Mouse (Mus musculus) lung, postnatal 0 days (tissue): ENCODE data around the gene Smg9. TPM values are rescaled to one million over a fixed set of nuclear protein-coding genes. Genes with fewer than 3 reads are reported as not detected.

Experiments used
- ATAC-seq: fragments of 200-750 bp; cut with Nextera tagmentation; 2 replicates; pipeline ENCODE4 v1.8.0; 2017; ENCODE audit warnings: moderate library complexity
- DNase-seq: peaks from one replicate; pipeline ENCODE4 v3.0.0-alpha.2; 2016; ENCODE audit warnings: low spot score
- H3K27ac ChIP-seq: fragments of 300-500 bp; sonication (generic); 2 replicates; pipeline ENCODE4 v1.5.1; 2014; ENCODE audit warnings: antibody characterized with exemption, mild to moderate bottlenecking, low read length, mixed read lengths
- H3K27me3 ChIP-seq: fragments of 300-500 bp; sonication (generic); replicated peaks from 2 replicates; pipeline ENCODE4 v1.6.1; 2014; ENCODE audit warnings: low read length, mixed read lengths; ENCODE audit not compliant: insufficient read depth
- H3K36me3 ChIP-seq: fragments of 300-500 bp; sonication (generic); 2 replicates; pipeline ENCODE4 v1.6.1; 2014; ENCODE audit warnings: low read length, mixed read lengths; ENCODE audit not compliant: insufficient read depth
- H3K4me1 ChIP-seq: fragments of 300-500 bp; sonication (generic); 2 replicates; pipeline ENCODE4 v1.6.1; 2014; ENCODE audit warnings: antibody characterized with exemption, low read depth, low read length, mixed read lengths; ENCODE audit not compliant: insufficient read depth
- H3K4me2 ChIP-seq: fragments of 300-500 bp; sonication (generic); replicated peaks from 2 replicates; pipeline ENCODE4 v1.6.1; 2014; ENCODE audit warnings: low read depth, mild to moderate bottlenecking, low read length, moderate library complexity, mixed read lengths
- H3K4me3 ChIP-seq: fragments of 300-500 bp; sonication (generic); 2 replicates; pipeline ENCODE4 v1.5.1; 2014; ENCODE audit warnings: low read depth, low read length
- H3K9ac ChIP-seq: fragments of 300-500 bp; sonication (generic); replicated peaks from 2 replicates; pipeline ENCODE4 v1.6.1; 2014; ENCODE audit warnings: low read depth, mild to moderate bottlenecking
- H3K9me3 ChIP-seq: fragments of 300-500 bp; sonication (generic); 2 replicates; pipeline ENCODE4 v1.6.1; 2016; ENCODE audit warnings: low read length, mixed read lengths
- CTCF ChIP-seq: IDR thresholded peaks from 2 replicates; pipeline ENCODE4 v1.5.1; 2016; ENCODE audit warnings: antibody characterized with exemption, mild to moderate bottlenecking
- EP300 ChIP-seq: IDR thresholded peaks from 2 replicates; pipeline ENCODE4 v1.6.1; 2016; ENCODE audit warnings: antibody characterized with exemption, mild to moderate bottlenecking, control low read depth
- WGBS: fragments of 180-500 bp; shearing (Covaris S2); extraction: QIAGEN DNeasy Blood & Tissue Kit; methylation state at CpG from one replicate; pipeline ENCODE4 v1.1.7; 2014; 5-methylcytosine and 5-hydroxymethylcytosine counted together
- polyA plus RNA-seq: library from polyadenylated mRNA; unstranded; fragments of >200 nt; fragmentation: Nextera tagmentation; extraction: Ambion mirVana; gene quantifications from 2 replicates; pipeline ENCODE4 v1.2.1, GENCODE M21; 2015

Gene Smg9
- polyA plus RNA-seq, 1 experiment from 2014 or later: 16.4 TPM

GRCm38 (mm10) chr7:24413630-24414029 lies 14.2 kb downstream of the Smg9 start:
- no peak for ATAC-seq
- H3K4me3 ChIP-seq: no peak overlapping the region
- no peaks in the 10 kb centered on the region for H3K27me3 ChIP-seq
- no peaks in the 10 kb centered on the region for H3K36me3 ChIP-seq
- no peaks in the 10 kb centered on the region for H3K9me3 ChIP-seq
- H3K9ac ChIP-seq: no peak overlapping the region
- no peak overlapping the region for H3K4me2 ChIP-seq
- no peak for DNase-seq
- no peaks in the 10 kb centered on the region for H3K4me1 ChIP-seq
- 74% methylated on average over 3 of the region's 3 CpGs for WGBS
- TF ChIP-seq EP300 (no peak), CTCF (no peak)
- no peak overlapping the region for H3K27ac ChIP-seq

DNA sequence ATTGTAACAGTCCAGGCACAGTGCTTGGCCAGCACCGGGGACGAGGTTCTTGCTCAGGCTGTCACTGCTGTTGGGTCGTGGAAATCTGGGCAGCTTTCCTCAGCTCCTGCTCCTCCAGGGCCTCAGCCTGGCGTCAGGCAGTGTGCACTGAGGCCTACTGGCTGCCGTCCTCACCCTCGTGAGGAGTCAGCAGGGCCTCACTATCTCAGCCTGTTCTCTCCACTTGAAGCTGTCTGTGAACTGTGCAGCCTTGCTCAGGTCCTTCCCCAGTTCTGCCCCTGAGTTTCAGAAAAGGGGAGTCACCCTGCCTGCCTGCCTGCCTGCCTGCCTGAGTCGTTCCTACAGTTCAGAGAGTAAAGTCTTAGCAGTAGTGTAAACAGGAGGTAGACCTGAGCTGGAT lies 15.8 kb downstream of the Smg9 start:
- DNase-seq (no peak), ATAC-seq (no peak)
- Histone ChIP-seq H3K9ac (no peak overlapping the region), H3K27me3 (no peaks in the 10 kb centered on the region), H3K4me1 (no peaks in the 10 kb centered on the region), H3K4me2 (no peak overlapping the region), H3K4me3 (no peak overlapping the region), H3K9me3 (no peaks in the 10 kb centered on the region), H3K36me3 (no peaks in the 10 kb centered on the region), H3K27ac (no peak overlapping the region)
- 58% methylated on average over 7 of the region's 7 CpGs for WGBS
- no peak for TF ChIP-seq EP300
- TF ChIP-seq CTCF: no peak

GRCm38 (mm10) chr7:24419579-24419978 lies 20.2 kb downstream of the Smg9 start:
- H3K27ac ChIP-seq: no peak overlapping the region
- DNase-seq (no peak), ATAC-seq (no peak)
- H3K27me3 ChIP-seq: no peaks in the 10 kb centered on the region
- H3K36me3 ChIP-seq: 0 out of 2 replicates have a peak, but pooled peaks cover 16% of the 10 kb centered on the region
- TF ChIP-seq EP300 (no peak), CTCF (no peak)
- no peak overlapping the region for H3K4me3 ChIP-seq
- 88% methylated on average over 8 of the region's 8 CpGs for WGBS
- H3K9ac ChIP-seq: no peak overlapping the region
- no peak overlapping the region for H3K4me2 ChIP-seq
- H3K9me3 ChIP-seq: no peaks in the 10 kb centered on the region
- H3K4me1 ChIP-seq: no peaks in the 10 kb centered on the region

GRCm38 (mm10) chr7:24421648-24422047 lies 22.2 kb downstream of the Smg9 start:
- Histone ChIP-seq H3K9me3 (no peaks in the 10 kb centered on the region), H3K27me3 (no peaks in the 10 kb centered on the region), H3K4me1 (no peaks in the 10 kb centered on the region), H3K36me3 (0 out of 2 replicates have a peak, but pooled peaks cover 16% of the 10 kb centered on the region), H3K4me2 (no peak overlapping the region), H3K9ac (no peak overlapping the region), H3K4me3 (no peak overlapping the region), H3K27ac (no peak overlapping the region)
- ATAC-seq (no peak), DNase-seq (no peak)
- TF ChIP-seq EP300 (no peak), CTCF (peak; percentile 4; the same call in 1 of the 2 replicates)
- WGBS: 73% methylated on average over 7 of the region's 7 CpGs

DNA sequence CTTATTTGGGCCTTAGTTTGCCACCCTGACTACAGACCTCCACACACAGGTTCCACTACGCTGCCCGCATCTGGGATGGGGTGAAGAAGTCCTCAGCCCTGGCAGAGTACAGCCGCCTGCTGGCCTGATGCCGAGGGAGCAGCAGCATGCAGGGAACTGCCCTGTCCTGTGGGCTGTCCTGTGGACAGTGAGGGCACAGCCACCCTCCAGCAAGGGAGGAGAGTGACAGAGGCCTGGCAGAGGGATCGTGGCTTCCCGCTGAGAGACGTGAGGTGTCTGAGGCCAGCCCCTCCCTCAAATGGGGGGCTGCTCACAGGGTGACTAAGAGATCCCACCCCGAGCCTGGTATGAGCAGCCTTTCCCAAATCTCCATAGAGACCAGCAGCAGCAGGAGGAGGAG lies 22.8 kb downstream of the Smg9 start:
- Histone ChIP-seq H3K4me2 (no peak overlapping the region), H3K9me3 (no peaks in the 10 kb centered on the region), H3K4me1 (no peaks in the 10 kb centered on the region), H3K27me3 (no peaks in the 10 kb centered on the region), H3K9ac (no peak overlapping the region), H3K4me3 (no peak overlapping the region), H3K27ac (no peak overlapping the region), H3K36me3 (0 out of 2 replicates have a peak, but pooled peaks cover 16% of the 10 kb centered on the region)
- ATAC-seq (no peak), DNase-seq (no peak)
- TF ChIP-seq CTCF: no peak
- TF ChIP-seq EP300: no peak
- WGBS: 69% methylated on average over 8 of the region's 8 CpGs

DNA sequence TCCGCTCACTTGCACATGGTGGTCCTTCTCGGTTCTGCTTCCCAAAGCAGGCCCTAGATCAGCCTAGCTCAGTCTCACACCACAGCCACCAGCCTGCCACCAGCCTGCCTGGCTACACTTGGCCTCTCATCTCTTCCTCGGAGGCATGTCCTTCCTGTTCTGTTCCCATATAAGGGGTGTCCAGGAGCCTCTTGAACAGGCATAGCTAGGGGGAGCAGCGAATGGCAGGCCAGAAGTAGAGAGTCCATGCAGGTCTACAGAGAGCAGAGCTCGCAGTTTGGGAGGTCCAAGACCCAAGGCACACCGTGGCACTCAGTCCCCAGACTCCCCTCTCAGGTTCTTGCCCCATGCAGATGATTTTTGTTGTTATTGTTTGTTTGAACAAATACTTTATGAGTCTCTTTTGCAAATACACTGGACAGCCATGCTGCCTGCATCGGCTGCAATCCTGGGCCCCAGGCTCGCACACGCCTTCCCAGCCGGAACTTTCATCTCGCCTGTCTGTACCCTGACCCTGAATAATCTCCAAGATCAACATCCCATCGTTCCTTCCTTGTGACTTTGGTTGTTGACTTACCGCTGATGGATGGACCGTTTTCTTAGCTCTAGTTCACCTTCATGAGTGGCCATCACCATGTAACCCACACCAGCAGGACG lies 23.8 kb downstream of the Smg9 start:
- TF ChIP-seq CTCF (no peak), EP300 (no peak)
- no peaks in the 10 kb centered on the region for H3K4me1 ChIP-seq

More for the DNA sequence above, 23.8 kb downstream of the Smg9 start:
- Histone ChIP-seq H3K4me2 (no peak overlapping the region), H3K9ac (no peak overlapping the region), H3K27me3 (no peaks in the 10 kb centered on the region), H3K9me3 (no peaks in the 10 kb centered on the region), H3K27ac (no peak overlapping the region), H3K4me3 (no peak overlapping the region), H3K36me3 (0 out of 2 replicates have a peak, but pooled peaks cover 16% of the 10 kb centered on the region)
- ATAC-seq (no peak), DNase-seq (no peak)
- 78% methylated on average over 15 of the region's 15 CpGs for WGBS
